Comparison of ENCODE assay signal across 33 mouse cellular contexts in genomic region chr8:105233126-105233935, GRCm38 (mm10). TPM values are rescaled to one million over a fixed set of nuclear protein-coding genes. Genes with fewer than 3 reads are reported as not detected.
DNase-seq lines count a peak whose midpoint lies in the region; ATAC-seq and TF ChIP-seq lines count a peak whose summit lies in the region.
"Had no signal": no experiment of that assay in that cellular context is flagged by ENCODE, and none has a peak within 500 bp of the region (broad histone marks: within the 10 kb centered on the region; RNA-seq: fewer than 3 reads in every experiment).

No protein-coding gene starts in this region.

- H3K36me3 ChIP-seq in liver, postnatal 0 days (replicated peaks; ENCODE audit: insufficient read depth, low read length) = peaks cover 38% of the 10 kb centered on the region
- H3K36me3 ChIP-seq in liver, embryonic 13.5 days = peaks cover 28% of the 10 kb centered on the region
- peaks cover 39% of the 10 kb centered on the region for H3K36me3 ChIP-seq in kidney, embryonic 15.5 days

- H3K4me1 ChIP-seq in liver, postnatal 0 days (ENCODE audit: insufficient read depth) = peaks cover 14% of the 10 kb centered on the region
- peaks cover 36% of the 10 kb centered on the region for H3K4me1 ChIP-seq in liver, embryonic 13.5 days (replicated peaks)
- H3K4me1 ChIP-seq in kidney, embryonic 15.5 days = no peaks in the 10 kb centered on the region
- H3K4me1 ChIP-seq: embryonic facial prominence, embryonic 12.5 days; heart, embryonic 15.5 days; limb, embryonic 12.5 days had no signal

- H3K4me2 ChIP-seq in liver, postnatal 0 days (ENCODE audit: low read depth, low read length) = no peak overlapping the region; the same call in 1 of the 2 replicates
- H3K4me2 ChIP-seq in liver, embryonic 13.5 days = peak overlapping the region; percentile 42
- no peak overlapping the region for H3K4me2 ChIP-seq in kidney, embryonic 15.5 days
- H3K4me2 ChIP-seq: embryonic facial prominence, embryonic 12.5 days; heart, embryonic 15.5 days; limb, embryonic 12.5 days had no signal

- H3K27me3 ChIP-seq in liver, postnatal 0 days (ENCODE audit: insufficient read depth, low read length) = no peaks in the 10 kb centered on the region
- no peaks in the 10 kb centered on the region for H3K27me3 ChIP-seq in liver, embryonic 13.5 days
- no peaks in the 10 kb centered on the region for H3K27me3 ChIP-seq in kidney, embryonic 15.5 days
- H3K27me3 ChIP-seq: embryonic facial prominence, embryonic 12.5 days; heart, embryonic 15.5 days; limb, embryonic 12.5 days had no signal

- no peak overlapping the region for H3K9ac ChIP-seq in liver, postnatal 0 days (replicated peaks)
- H3K9ac ChIP-seq in liver, embryonic 13.5 days = peak overlapping the region; percentile 27; the same call in 1 of the 2 replicates
- H3K9ac ChIP-seq in kidney, embryonic 15.5 days = no peak overlapping the region
- H3K9ac ChIP-seq: embryonic facial prominence, embryonic 12.5 days; heart, embryonic 15.5 days; limb, embryonic 12.5 days had no signal

- WGBS in liver, postnatal 0 days (ENCODE audit: insufficient replicate concordance) = 67% methylated on average over 1 of the region's 1 CpGs
- 54% methylated on average over 1 of the region's 1 CpGs for WGBS in liver, embryonic 13.5 days (ENCODE audit: insufficient replicate concordance)
- WGBS in kidney, embryonic 15.5 days = 57% methylated on average over 1 of the region's 1 CpGs

- no peak for ATAC-seq in liver, postnatal 0 days
- ATAC-seq in liver, embryonic 13.5 days (ENCODE audit: low read depth) = peak; percentile 68
- ATAC-seq in kidney, embryonic 15.5 days (replicated peaks; ENCODE audit: low FRiP score) = no peak
- ATAC-seq: forebrain, embryonic 14.5 days; hindbrain, embryonic 16.5 days; intestine, embryonic 16.5 days; midbrain, embryonic 16.5 days had no signal

- H3K27ac ChIP-seq in liver, postnatal 0 days (ENCODE audit: low read depth) = no peak overlapping the region
- H3K27ac ChIP-seq in liver, embryonic 13.5 days = peak overlapping the region; percentile 1; the same call in 1 of the 2 replicates
- no peak overlapping the region for H3K27ac ChIP-seq in kidney, embryonic 15.5 days
- H3K27ac ChIP-seq: embryonic facial prominence, embryonic 12.5 days; heart, embryonic 10.5 days; heart, embryonic 15.5 days; limb, embryonic 12.5 days; macrophage had no signal

- no peaks in the 10 kb centered on the region for H3K9me3 ChIP-seq in liver, postnatal 0 days (ENCODE audit: low read length)
- H3K9me3 ChIP-seq in liver, embryonic 13.5 days (replicated peaks) = no peaks in the 10 kb centered on the region
- H3K9me3 ChIP-seq in kidney, embryonic 15.5 days (replicated peaks) = no peaks in the 10 kb centered on the region
- H3K9me3 ChIP-seq: embryonic facial prominence, embryonic 12.5 days; G1E; heart, embryonic 10.5 days; heart, embryonic 15.5 days; limb, embryonic 12.5 days had no signal

- H3K4me3 ChIP-seq in liver, postnatal 0 days (ENCODE audit: low read depth, low read length) = no peak overlapping the region
- H3K4me3 ChIP-seq in liver, embryonic 13.5 days (replicated peaks) = no peak overlapping the region
- H3K4me3 ChIP-seq in kidney, embryonic 15.5 days (replicated peaks) = no peak overlapping the region
- H3K4me3 ChIP-seq: embryonic facial prominence, embryonic 12.5 days; heart, embryonic 10.5 days; heart, embryonic 15.5 days; limb, embryonic 12.5 days had no signal

- no peak for TF ChIP-seq CTCF in liver, postnatal 0 days (IDR thresholded peaks at IDR 0.05; ENCODE audit: low read depth)

- no peak for TF ChIP-seq EP300 in liver, postnatal 0 days (IDR thresholded peaks at IDR 0.05; ENCODE audit: low read depth)

- peak; percentile 29 for DNase-seq in liver
- DNase-seq in liver, postnatal 0 days = no peak
- DNase-seq in R1 (ENCODE audit: low read depth, low spot score) = peak; percentile 92
- DNase-seq in liver, embryonic 13.5 days = no peak
- DNase-seq in yolk sac, embryonic 10.5 days (ENCODE audit: low spot score) = no peak
- no peak for DNase-seq in gastrocnemius, postnatal 4 days (ENCODE audit: low spot score in 2 of 2)
- DNase-seq: adrenal gland, postnatal 14 days; cerebellum, adult 11-12 months; cerebellum, adult 9-11 months; embryo, embryonic 11 days; heart, adult 11 months; kidney, adult 9 months; kidney, postnatal 25 days; lung, adult 18-20 months; lung, postnatal 10 days; right cerebral cortex, adult 18-20 months; spleen, adult 18-20 months; thymus, adult 18-20 months; thymus, postnatal 25 days had no signal

RNA-seq across cellular contexts. Expression of gene D230025D16Rik, which starts 8.4 kb away (rescaled TPM):
- 24.2 and 30.9 TPM in 2 replicates for polyA plus RNA-seq in liver, postnatal 0 days (2015; fragmentation: Nextera tagmentation; extraction: Ambion mirVana)
- polyA plus RNA-seq in liver, embryonic 13.5 days (2015; fragmentation: Nextera tagmentation; extraction: Ambion mirVana) = 13.5 and 16.0 TPM in 2 replicates
- 10 to 100 TPM; 16.2 to 16.5 TPM for total RNA-seq in gastrocnemius, postnatal 4 days (2021)
- 23.8 and 25.2 TPM in 2 replicates for polyA plus RNA-seq in kidney, embryonic 15.5 days (2015; fragmentation: Nextera tagmentation; extraction: Ambion mirVana)

RNA-seq across cellular contexts. Expression of gene B3gnt9, which starts 21.6 kb away (rescaled TPM):
- 1.6 and 2.0 TPM in 2 replicates for polyA plus RNA-seq in liver, postnatal 0 days (2015; fragmentation: Nextera tagmentation; extraction: Ambion mirVana)
- 2.3 and 3.2 TPM in 2 replicates for polyA plus RNA-seq in liver, embryonic 13.5 days (2015; fragmentation: Nextera tagmentation; extraction: Ambion mirVana)
- 10 to 100 TPM; 14.9 to 15.3 TPM for total RNA-seq in gastrocnemius, postnatal 4 days (2021)
- polyA plus RNA-seq in kidney, embryonic 15.5 days (2015; fragmentation: Nextera tagmentation; extraction: Ambion mirVana) = 9.6 and 13.5 TPM in 2 replicates

RNA-seq across cellular contexts. Expression of gene Tradd, which starts 31.1 kb away (rescaled TPM):
- polyA plus RNA-seq in liver, postnatal 0 days (2015; fragmentation: Nextera tagmentation; extraction: Ambion mirVana) = 14.3 and 15.1 TPM in 2 replicates
- polyA plus RNA-seq in liver, embryonic 13.5 days (2015; fragmentation: Nextera tagmentation; extraction: Ambion mirVana) = 16.2 and 16.7 TPM in 2 replicates
- total RNA-seq in gastrocnemius, postnatal 4 days (2021) = 10 to 100 TPM in 1 of 2 experiments, 1 to 10 TPM in 1; 6.6 to 10.2 TPM
- 20.0 and 24.2 TPM in 2 replicates for polyA plus RNA-seq in kidney, embryonic 15.5 days (2015; fragmentation: Nextera tagmentation; extraction: Ambion mirVana)

RNA-seq across cellular contexts. Expression of gene Fbxl8, which starts 31.1 kb away (rescaled TPM):
- 0.95 and 1.2 TPM in 2 replicates for polyA plus RNA-seq in liver, postnatal 0 days (2015; fragmentation: Nextera tagmentation; extraction: Ambion mirVana)
- polyA plus RNA-seq in liver, embryonic 13.5 days (2015; fragmentation: Nextera tagmentation; extraction: Ambion mirVana) = 0.98 and 1.1 TPM in 2 replicates
- total RNA-seq in gastrocnemius, postnatal 4 days (2021) = 1 to 10 TPM; 2.2 to 2.7 TPM
- 2.3 and 2.7 TPM in 2 replicates for polyA plus RNA-seq in kidney, embryonic 15.5 days (2015; fragmentation: Nextera tagmentation; extraction: Ambion mirVana)

RNA-seq across cellular contexts. Expression of gene Hsf4, which starts 36.3 kb away (rescaled TPM):
- polyA plus RNA-seq in liver, postnatal 0 days (2015; fragmentation: Nextera tagmentation; extraction: Ambion mirVana) = not detected in 2 replicates
- polyA plus RNA-seq in liver, embryonic 13.5 days (2015; fragmentation: Nextera tagmentation; extraction: Ambion mirVana) = 0.10 TPM in 1 of 2 replicates, not detected in the other
- under 1 TPM; 0.21 to 0.29 TPM for total RNA-seq in gastrocnemius, postnatal 4 days (2021)
- polyA plus RNA-seq in kidney, embryonic 15.5 days (2015; fragmentation: Nextera tagmentation; extraction: Ambion mirVana) = 0.12 and 0.13 TPM in 2 replicates
- total RNA-seq: neutrophil, adult 5-6 weeks had no signal
- polyA plus RNA-seq: neural tube, embryonic 11.5 days; stomach, embryonic 16.5 days had no signal

Comparison
In these comparisons a context has a peak if more than half of its experiments do, and no peak if none do; other contexts are left out.
1. DNase-seq: peak in liver (single experiment) and R1 (single experiment); none in liver, postnatal 0 days (single experiment), liver, embryonic 13.5 days (single experiment), yolk sac, embryonic 10.5 days (single experiment) and gastrocnemius, postnatal 4 days (0 of 2).